Mouse (Mus musculus) heart, adult 2 months (tissue): ENCODE results near the gene Sesn2. TPM values are rescaled to one million over a fixed set of nuclear protein-coding genes. Genes with fewer than 3 reads are reported as not detected.

Experiments
- DNase-seq, 2 experiments: peaks; one replicate each; pipeline ENCODE4 v3.0.0; 2021
- H3K27ac ChIP-seq: fragments of 200-600 bp; 2 replicates; pipeline ENCODE4 v1.8.1; 2022
- H3K27me3 ChIP-seq: fragments of 200-500 bp; 2 replicates; pipeline ENCODE4 v1.6.1; 2012; ENCODE audit warnings: mild to moderate bottlenecking, low read length, inconsistent platforms, mixed read lengths; ENCODE audit not compliant: control insufficient read depth, insufficient read depth
- H3K36me3 ChIP-seq: fragments of 200-500 bp; 2 replicates; pipeline ENCODE4 v1.6.1; 2012; ENCODE audit warnings: low read length, inconsistent platforms; ENCODE audit not compliant: control insufficient read depth, insufficient read depth
- H3K4me1 ChIP-seq: fragments of 200-500 bp; 2 replicates; pipeline ENCODE4 v1.6.1; 2011; ENCODE audit warnings: low read length; ENCODE audit not compliant: control insufficient read depth, insufficient read depth
- H3K4me3 ChIP-seq: fragments of 200-600 bp; 2 replicates; pipeline ENCODE4 v1.8.1; 2022
- H3K79me2 ChIP-seq: fragments of 200-500 bp; replicated peaks from 2 replicates; pipeline ENCODE4 v1.6.1; 2012; ENCODE audit warnings: mild to moderate bottlenecking, inconsistent platforms, low read length, moderate library complexity, mixed read lengths; ENCODE audit not compliant: control insufficient read depth, insufficient read depth
- H3K9ac ChIP-seq: fragments of 200-500 bp; 2 replicates; pipeline ENCODE4 v1.6.1; 2012; ENCODE audit warnings: low read depth, mild to moderate bottlenecking, control low read depth, inconsistent platforms, low read length, mixed read lengths
- CTCF ChIP-seq: fragments of 200-600 bp; IDR thresholded peaks from 2 replicates; pipeline ENCODE4 v1.8.1; 2022; ENCODE audit warnings: antibody characterized with exemption, mild to moderate bottlenecking, moderate library complexity
- EP300 ChIP-seq: fragments of 200-500 bp; IDR thresholded peaks from 2 replicates; pipeline ENCODE4 v1.6.1; 2011; ENCODE audit warnings: low read depth, low read length, control low read depth; ENCODE audit not compliant: insufficient read depth
- POLR2A ChIP-seq: fragments of 200-500 bp; IDR thresholded peaks from 2 replicates; pipeline ENCODE4 v1.6.1; 2011; ENCODE audit warnings: mild to moderate bottlenecking, low read depth, low read length, control low read depth; ENCODE audit not compliant: insufficient read depth
- WGBS: fragments of 180-500 bp; shearing (Covaris S2); methylation state at CpG from one replicate; pipeline ENCODE4 v1.1.7; 2018; 5-methylcytosine and 5-hydroxymethylcytosine counted together
- intact Hi-C: fragments of 180-260 bp; cut with DNase I; formaldehyde crosslinking; loops from one replicate; pipeline ENCODE4 v1.15.1; 2025
- polyA plus RNA-seq: library from polyadenylated mRNA; depleted of rRNA; stranded (reverse); fragments of >200 nt; gene quantifications from 2 replicates; pipeline ENCODE4 v1.2.3, GENCODE M21; 2012
- total RNA-seq, 2 experiments: library from RNA; stranded (reverse); gene quantifications; 2 replicates each; pipeline ENCODE4 v1.2.3; 2021

The Sesn2 gene
- total and polyA plus RNA-seq, 3 experiments, result 2.5 to 3.4 (median 3.3) TPM

GRCm38 (mm10) chr4:132512080-132512479 is 1.8 kb upstream of the Sesn2 start:
- intact Hi-C loops, result loop anchor here (5.0 to 10.0 kb wide), 3 partner anchors 160 to 297 kb away; partner anchors contain the start of genes Rcc1 and Ythdf2
- 79% methylated on average over 3 of the region's 3 CpGs for WGBS
- DNase-seq, result no peak

GRCm38 (mm10) chr4:132509621-132510296 is 542 bp downstream of the Sesn2 start:
- WGBS, result under 1% methylated on average over 52 of the region's 52 CpGs
- H3K4me1 ChIP-seq, result peaks cover 2% of the 10 kb centered on the region; the same call in 1 of the 2 replicates
- peak overlapping the region; percentile 68 for H3K4me3 ChIP-seq
- TF ChIP-seq POLR2A, result no peak
- TF ChIP-seq CTCF, result no peak
- no peak for TF ChIP-seq EP300
- intact Hi-C loops, result loop anchor here (5.0 to 10.0 kb wide), 3 partner anchors 157 to 295 kb away; partner anchors contain the start of genes Rcc1 and Ythdf2
- H3K36me3 ChIP-seq, result no peaks in the 10 kb centered on the region
- peak; percentile 80 to 82 for DNase-seq
- peak overlapping the region; percentile 72 for H3K9ac ChIP-seq
- peak overlapping the region; percentile 66 for H3K27ac ChIP-seq
- H3K27me3 ChIP-seq, result no peaks in the 10 kb centered on the region
- H3K79me2 ChIP-seq, result no peaks in the 10 kb centered on the region; the same call in 1 of the 2 replicates

More at GRCm38 (mm10) chr4:132512080-132512479, 1.8 kb upstream of the Sesn2 start:
- Histone ChIP-seq H3K79me2 (no peaks in the 10 kb centered on the region), H3K9ac (no peak overlapping the region), H3K4me1 (peaks cover 3% of the 10 kb centered on the region), H3K36me3 (no peaks in the 10 kb centered on the region), H3K27ac (no peak overlapping the region), H3K4me3 (no peak overlapping the region), H3K27me3 (no peaks in the 10 kb centered on the region)
- no peak for TF ChIP-seq EP300
- no peak for TF ChIP-seq POLR2A
- no peak for TF ChIP-seq CTCF

GRCm38 (mm10) chr4:132507210-132507609 is 3.1 kb downstream of the Sesn2 start:
- no peak for TF ChIP-seq CTCF
- TF ChIP-seq POLR2A, result no peak
- TF ChIP-seq EP300, result no peak
- intact Hi-C loops, result no loop called here
- DNase-seq, result no peak
- no peaks in the 10 kb centered on the region for H3K36me3 ChIP-seq
- H3K9ac ChIP-seq, result no peak overlapping the region
- H3K27me3 ChIP-seq, result no peaks in the 10 kb centered on the region
- H3K79me2 ChIP-seq, result no peaks in the 10 kb centered on the region; the same call in 1 of the 2 replicates
- no peak overlapping the region for H3K27ac ChIP-seq
- no peak overlapping the region for H3K4me3 ChIP-seq
- peaks cover 2% of the 10 kb centered on the region; the same call in 1 of the 2 replicates for H3K4me1 ChIP-seq
- WGBS, result 76% methylated on average over 2 of the region's 2 CpGs

- peaks cover 2% of the 10 kb centered on the region; the same call in 1 of the 2 replicates for H3K4me1 ChIP-seq
- intact Hi-C loops, result no loop called here
- no peak overlapping the region for H3K4me3 ChIP-seq
- H3K36me3 ChIP-seq, result no peaks in the 10 kb centered on the region
- WGBS, result 92% methylated on average over 6 of the region's 6 CpGs
- TF ChIP-seq POLR2A (no peak), EP300 (no peak), CTCF (no peak)
- no peak overlapping the region for H3K9ac ChIP-seq
- H3K27me3 ChIP-seq, result no peaks in the 10 kb centered on the region
- no peak overlapping the region for H3K27ac ChIP-seq
- no peaks in the 10 kb centered on the region; the same call in 1 of the 2 replicates for H3K79me2 ChIP-seq
- no peak for DNase-seq
These were observed 4.1 kb downstream of the Sesn2 start for GRCm38 (mm10) chr4:132506250-132506649.

- H3K4me3 ChIP-seq, result no peak overlapping the region
- no peaks in the 10 kb centered on the region for H3K36me3 ChIP-seq
- TF ChIP-seq CTCF (no peak), EP300 (no peak), POLR2A (no peak)
- WGBS, result 72% methylated on average over 10 of the region's 10 CpGs
- H3K27me3 ChIP-seq, result no peaks in the 10 kb centered on the region
- H3K9ac ChIP-seq, result no peak overlapping the region
- peaks cover 2% of the 10 kb centered on the region; the same call in 1 of the 2 replicates for H3K4me1 ChIP-seq
- H3K27ac ChIP-seq, result no peak overlapping the region
- intact Hi-C loops, result no loop called here
- DNase-seq, result no peak
- H3K79me2 ChIP-seq, result no peaks in the 10 kb centered on the region; the same call in 1 of the 2 replicates
These were observed 4.5 kb downstream of the Sesn2 start for GRCm38 (mm10) chr4:132505800-132506199.
